Mouse (Mus musculus): ENCODE measurements around the gene Uba52. TPM values are rescaled to one million over a fixed set of nuclear protein-coding genes. Genes with fewer than 3 reads are reported as not detected.

Gene Uba52
- total and polyA plus RNA-seq, 3 experiments, result 1,322 to 4,646 (median 3,572) TPM

DNA sequence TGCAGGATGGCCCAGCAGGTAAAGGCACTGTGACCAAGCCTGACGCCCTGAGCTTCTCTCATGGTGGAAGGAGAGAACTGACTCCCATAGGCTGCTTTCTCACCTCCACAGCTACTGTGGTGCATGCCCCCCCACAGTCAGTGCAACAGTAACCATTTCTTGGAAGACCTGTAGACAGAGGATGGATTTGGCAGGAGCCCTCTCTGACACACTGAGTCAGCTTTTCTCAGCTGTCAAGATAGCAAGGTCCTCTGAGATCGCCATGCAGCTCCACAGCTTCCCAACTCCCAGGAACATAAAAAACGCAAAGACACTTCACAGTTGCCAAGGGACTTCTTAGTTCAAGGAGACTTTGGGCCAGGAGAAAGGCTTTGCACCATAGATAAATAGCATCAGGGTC lies 52.1 kb downstream of the Uba52 start:
- ATAC-seq (ENCODE audit: extremely low read depth, insufficient number of reproducible peaks, low FRiP score, poor library complexity, severe bottlenecking) (no peak), DNase-seq (ENCODE audit: low spot score) (no peak)
- Histone ChIP-seq H3K9me3 (replicated peaks) (peaks cover 7% of the 10 kb centered on the region), H3K4me3 (ENCODE audit: low read depth, low read length) (no peak overlapping the region), H3K36me3 (replicated peaks) (peaks cover 92% of the 10 kb centered on the region), H3K27me3 (ENCODE audit: insufficient read depth, low read length) (no peaks in the 10 kb centered on the region), H3K4me1 (ENCODE audit: insufficient read depth, low read depth, low read length) (peaks cover 45% of the 10 kb centered on the region)
- TF ChIP-seq POLR2AphosphoS5 (IDR thresholded peaks at IDR 0.05; ENCODE audit: insufficient replicate concordance, low read depth, low read length), result no peak
- no peak for TF ChIP-seq CTCF (IDR thresholded peaks at IDR 0.05; ENCODE audit: low read depth, low read length)
- TF ChIP-seq GATA2 (IDR thresholded peaks at IDR 0.05; ENCODE audit: borderline replicate concordance, low read depth, low read length), result no peak
- TF ChIP-seq GATA1 (IDR thresholded peaks at IDR 0.05; ENCODE audit: borderline replicate concordance, low read length), result no peak
- no peak for TF ChIP-seq TAL1 (conservative IDR thresholded peaks at IDR 0.05; ENCODE audit: low read depth, low read length)

Other genes with a start within 250 kb of the Uba52 start
Only the 20 nearest of the 26 such genes appear.
- gene Cers1, start 195.0 kb downstream of the Uba52 start, total RNA-seq (2014; fragmentation: Nextera tagmentation), result not detected in 2 replicates
- gene Cers1, start 195.0 kb downstream of the Uba52 start, total RNA-seq (2017), result 0.38 TPM in 1 of 2 replicates, not detected in the other
- not detected in 2 replicates for gene Cers1, start 195.0 kb downstream of the Uba52 start, polyA plus RNA-seq (2012)
- not detected in 2 replicates for gene Gdf1, start 181.0 kb downstream of the Uba52 start, total RNA-seq (2014; fragmentation: Nextera tagmentation)
- not detected in 2 replicates for gene Gdf1, start 181.0 kb downstream of the Uba52 start, total RNA-seq (2017)
- 0.04 TPM in 1 of 2 replicates, not detected in the other for gene Gdf1, start 181.0 kb downstream of the Uba52 start, polyA plus RNA-seq (2012)
- 43.6 and 46.0 TPM in 2 replicates for gene Upf1, start 157.5 kb downstream of the Uba52 start, total RNA-seq (2014; fragmentation: Nextera tagmentation)
- gene Upf1, start 157.5 kb downstream of the Uba52 start, total RNA-seq (2017), result 22.9 and 27.5 TPM in 2 replicates
- 155 and 156 TPM in 2 replicates for gene Upf1, start 157.5 kb downstream of the Uba52 start, polyA plus RNA-seq (2012)
- not detected in 2 replicates for gene Comp, start 137.2 kb downstream of the Uba52 start, total RNA-seq (2014; fragmentation: Nextera tagmentation)
- 0.06 TPM in 1 of 2 replicates, not detected in the other for gene Comp, start 137.2 kb downstream of the Uba52 start, total RNA-seq (2017)
- 0.14 and 0.15 TPM in 2 replicates for gene Comp, start 137.2 kb downstream of the Uba52 start, polyA plus RNA-seq (2012)
- 15.3 and 17.9 TPM in 2 replicates for gene Crtc1, start 71.2 kb downstream of the Uba52 start, total RNA-seq (2014; fragmentation: Nextera tagmentation)
- gene Crtc1, start 71.2 kb downstream of the Uba52 start, total RNA-seq (2017), result 1.4 and 1.6 TPM in 2 replicates
- gene Crtc1, start 71.2 kb downstream of the Uba52 start, polyA plus RNA-seq (2012), result 17.6 and 18.8 TPM in 2 replicates
- gene Klhl26, start 33.8 kb downstream of the Uba52 start, total RNA-seq (2014; fragmentation: Nextera tagmentation), result 23.6 and 23.8 TPM in 2 replicates
- 11.6 and 13.9 TPM in 2 replicates for gene Klhl26, start 33.8 kb downstream of the Uba52 start, total RNA-seq (2017)
- 10.8 and 12.8 TPM in 2 replicates for gene Klhl26, start 33.8 kb downstream of the Uba52 start, polyA plus RNA-seq (2012)
- gene Tmem59l, start 23.4 kb downstream of the Uba52 start, total RNA-seq (2014; fragmentation: Nextera tagmentation), result not detected in 2 replicates
- gene Tmem59l, start 23.4 kb downstream of the Uba52 start, total RNA-seq (2017), result 0.12 TPM in 1 of 2 replicates, not detected in the other
- gene Tmem59l, start 23.4 kb downstream of the Uba52 start, polyA plus RNA-seq (2012), result 0.03 TPM in 1 of 2 replicates, not detected in the other
- not detected in 2 replicates for gene Crlf1, start 17.6 kb downstream of the Uba52 start, total RNA-seq (2014; fragmentation: Nextera tagmentation)
- gene Crlf1, start 17.6 kb downstream of the Uba52 start, total RNA-seq (2017), result not detected in 2 replicates
- not detected in 2 replicates for gene Crlf1, start 17.6 kb downstream of the Uba52 start, polyA plus RNA-seq (2012)
- 43.6 and 44.2 TPM in 2 replicates for gene Rex1bd, start 4.0 kb downstream of the Uba52 start, total RNA-seq (2014; fragmentation: Nextera tagmentation)
- gene Rex1bd, start 4.0 kb downstream of the Uba52 start, total RNA-seq (2017), result 86.9 and 94.9 TPM in 2 replicates
- 187 and 223 TPM in 2 replicates for gene Rex1bd, start 4.0 kb downstream of the Uba52 start, polyA plus RNA-seq (2012)
- gene Fkbp8, start 16.9 kb upstream of the Uba52 start, total RNA-seq (2014; fragmentation: Nextera tagmentation), result 228 and 232 TPM in 2 replicates
- gene Fkbp8, start 16.9 kb upstream of the Uba52 start, total RNA-seq (2017), result 206 and 221 TPM in 2 replicates
- gene Fkbp8, start 16.9 kb upstream of the Uba52 start, polyA plus RNA-seq (2012), result 939 and 1,510 TPM in 2 replicates
- gene Kxd1, start 17.2 kb upstream of the Uba52 start, total RNA-seq (2014; fragmentation: Nextera tagmentation), result 180 and 189 TPM in 2 replicates
- 47.5 and 50.9 TPM in 2 replicates for gene Kxd1, start 17.2 kb upstream of the Uba52 start, total RNA-seq (2017)
- 40.0 and 49.9 TPM in 2 replicates for gene Kxd1, start 17.2 kb upstream of the Uba52 start, polyA plus RNA-seq (2012)
- 20.8 and 22.7 TPM in 2 replicates for gene Ell, start 28.7 kb upstream of the Uba52 start, total RNA-seq (2014; fragmentation: Nextera tagmentation)
- 7.6 and 9.1 TPM in 2 replicates for gene Ell, start 28.7 kb upstream of the Uba52 start, total RNA-seq (2017)
- gene Ell, start 28.7 kb upstream of the Uba52 start, polyA plus RNA-seq (2012), result 56.4 and 59.0 TPM in 2 replicates
- 22.9 and 24.4 TPM in 2 replicates for gene Isyna1, start 83.6 kb upstream of the Uba52 start, total RNA-seq (2014; fragmentation: Nextera tagmentation)
- gene Isyna1, start 83.6 kb upstream of the Uba52 start, total RNA-seq (2017), result 35.8 and 36.8 TPM in 2 replicates
- 141 and 157 TPM in 2 replicates for gene Isyna1, start 83.6 kb upstream of the Uba52 start, polyA plus RNA-seq (2012)
- gene Ssbp4, start 98.1 kb upstream of the Uba52 start, total RNA-seq (2014; fragmentation: Nextera tagmentation), result 21.7 and 31.0 TPM in 2 replicates
- 51.7 and 114 TPM in 2 replicates for gene Ssbp4, start 98.1 kb upstream of the Uba52 start, total RNA-seq (2017)
- 606 and 1,025 TPM in 2 replicates for gene Ssbp4, start 98.1 kb upstream of the Uba52 start, polyA plus RNA-seq (2012)
- 1.3 and 2.6 TPM in 2 replicates for gene Lrrc25, start 105.4 kb upstream of the Uba52 start, total RNA-seq (2014; fragmentation: Nextera tagmentation)
- 1.2 and 1.6 TPM in 2 replicates for gene Lrrc25, start 105.4 kb upstream of the Uba52 start, total RNA-seq (2017)
- gene Lrrc25, start 105.4 kb upstream of the Uba52 start, polyA plus RNA-seq (2012), result 1.6 and 1.7 TPM in 2 replicates
- gene Gdf15, start 121.7 kb upstream of the Uba52 start, total RNA-seq (2014; fragmentation: Nextera tagmentation), result not detected in 2 replicates
- gene Gdf15, start 121.7 kb upstream of the Uba52 start, total RNA-seq (2017), result not detected in 2 replicates
- 0.03 and 0.06 TPM in 2 replicates for gene Gdf15, start 121.7 kb upstream of the Uba52 start, polyA plus RNA-seq (2012)
- 16.6 and 23.1 TPM in 2 replicates for gene Pgpep1, start 149.6 kb upstream of the Uba52 start, total RNA-seq (2014; fragmentation: Nextera tagmentation)
- gene Pgpep1, start 149.6 kb upstream of the Uba52 start, total RNA-seq (2017), result 9.4 and 9.5 TPM in 2 replicates
- gene Pgpep1, start 149.6 kb upstream of the Uba52 start, polyA plus RNA-seq (2012), result 3.1 and 3.3 TPM in 2 replicates
- 94.1 and 95.7 TPM in 2 replicates for gene Lsm4, start 162.4 kb upstream of the Uba52 start, total RNA-seq (2014; fragmentation: Nextera tagmentation)
- 151 and 174 TPM in 2 replicates for gene Lsm4, start 162.4 kb upstream of the Uba52 start, total RNA-seq (2017)
- 889 and 1,166 TPM in 2 replicates for gene Lsm4, start 162.4 kb upstream of the Uba52 start, polyA plus RNA-seq (2012)
- gene Jund, start 188.1 kb upstream of the Uba52 start, total RNA-seq (2014; fragmentation: Nextera tagmentation), result 60.3 and 72.4 TPM in 2 replicates
- gene Jund, start 188.1 kb upstream of the Uba52 start, total RNA-seq (2017), result 40.2 and 75.5 TPM in 2 replicates
- 183 and 252 TPM in 2 replicates for gene Jund, start 188.1 kb upstream of the Uba52 start, polyA plus RNA-seq (2012)
- gene Iqcn, start 192.7 kb upstream of the Uba52 start, total RNA-seq (2014; fragmentation: Nextera tagmentation), result not detected in 2 replicates
- 0.05 and 0.06 TPM in 2 replicates for gene Iqcn, start 192.7 kb upstream of the Uba52 start, total RNA-seq (2017)
- 0.02 TPM in 1 of 2 replicates, not detected in the other for gene Iqcn, start 192.7 kb upstream of the Uba52 start, polyA plus RNA-seq (2012)